Mouse (Mus musculus) kidney, embryonic 15.5 days (tissue): Measurements from ENCODE around the gene Dtx4. TPM values are rescaled to one million over a fixed set of nuclear protein-coding genes. Genes with fewer than 3 reads are reported as not detected.
A peak's percentile ranks its signal among the peaks of the same experiment; 100 is the strongest.

Experiments used
- ATAC-seq: fragments of 200-750 bp; cut with Nextera tagmentation; replicated peaks from 2 replicates; pipeline ENCODE4 v1.8.0; 2017; ENCODE audit warnings: moderate TSS enrichment; ENCODE audit not compliant: low FRiP score
- H3K27ac ChIP-seq: fragments of 300-500 bp; sonication (generic); 2 replicates; pipeline ENCODE4 v1.5.1; 2015; ENCODE audit warnings: mild to moderate bottlenecking, inconsistent platforms
- H3K27me3 ChIP-seq: fragments of 300-500 bp; sonication (generic); 2 replicates; pipeline ENCODE4 v1.6.1; 2015; ENCODE audit warnings: inconsistent platforms
- H3K36me3 ChIP-seq: fragments of 300-500 bp; sonication (generic); 2 replicates; pipeline ENCODE4 v1.6.1; 2015; ENCODE audit warnings: inconsistent platforms
- H3K4me1 ChIP-seq: fragments of 300-500 bp; sonication (generic); 2 replicates; pipeline ENCODE4 v1.6.1; 2015; ENCODE audit warnings: inconsistent platforms
- H3K4me2 ChIP-seq: fragments of 300-500 bp; sonication (generic); 2 replicates; pipeline ENCODE4 v1.6.1; 2015; ENCODE audit warnings: moderate library complexity, mild to moderate bottlenecking, inconsistent platforms
- H3K4me3 ChIP-seq: fragments of 300-500 bp; sonication (generic); replicated peaks from 2 replicates; pipeline ENCODE4 v1.5.1; 2015; ENCODE audit warnings: mild to moderate bottlenecking, inconsistent platforms
- H3K9ac ChIP-seq: fragments of 300-500 bp; sonication (generic); 2 replicates; pipeline ENCODE4 v1.6.1; 2015; ENCODE audit warnings: mild to moderate bottlenecking, inconsistent platforms
- H3K9me3 ChIP-seq: fragments of 300-500 bp; sonication (generic); replicated peaks from 2 replicates; pipeline ENCODE4 v1.6.1; 2016; ENCODE audit warnings: inconsistent platforms
- whole genome bisulfite sequencing: fragments of 180-500 bp; shearing (Covaris S2); methylation state at CpG from one replicate; pipeline ENCODE4 v1.1.7; 2015; ENCODE audit warnings: mixed read lengths; 5-methylcytosine and 5-hydroxymethylcytosine counted together
- polyA plus RNA-seq: library from polyadenylated mRNA; unstranded; fragments of >200 nt; fragmentation: Nextera tagmentation; extraction: Ambion mirVana; gene quantifications from 2 replicates; pipeline ENCODE4 v1.2.1, GENCODE M21; 2015

The Dtx4 gene
- polyA plus RNA-seq, 1 experiment from 2014 or later: 6.7 TPM

DNA sequence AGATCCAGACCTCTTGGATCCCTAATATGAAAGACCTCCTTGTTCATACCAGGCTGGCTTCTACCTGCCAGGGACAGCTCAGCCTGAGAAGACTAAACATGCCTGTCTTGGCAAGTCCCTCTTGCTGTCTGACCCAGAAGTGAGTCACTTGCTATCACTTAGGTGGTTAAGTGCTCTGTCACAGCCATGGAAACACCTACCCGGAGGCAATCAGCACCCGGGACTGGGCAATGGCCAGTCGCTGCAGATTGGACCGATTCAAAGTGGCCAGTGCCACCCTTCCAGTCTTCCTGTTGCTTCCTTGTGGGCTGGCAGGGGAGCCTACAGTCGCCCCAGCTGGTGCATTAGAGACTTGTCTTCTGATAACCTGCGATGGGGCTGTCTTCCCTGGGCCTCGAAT is 9.6 kb downstream of the Dtx4 start:
- no peak for ATAC-seq
- Histone ChIP-seq H3K9me3 (no peaks in the 10 kb centered on the region), H3K4me2 (no peak overlapping the region), H3K4me3 (no peak overlapping the region), H3K4me1 (peaks cover 36% of the 10 kb centered on the region), H3K36me3 (peaks cover 18% of the 10 kb centered on the region), H3K27ac (no peak overlapping the region), H3K27me3 (no peaks in the 10 kb centered on the region), H3K9ac (no peak overlapping the region)
- WGBS: 96% methylated on average over 7 of the region's 7 CpGs

- whole genome bisulfite sequencing: 79% methylated on average over 11 of the region's 11 CpGs
- H3K4me3 ChIP-seq: no peak overlapping the region
- H3K36me3 ChIP-seq: peaks cover 18% of the 10 kb centered on the region
- H3K9ac ChIP-seq: no peak overlapping the region
- H3K4me1 ChIP-seq: peaks cover 40% of the 10 kb centered on the region
- no peaks in the 10 kb centered on the region for H3K9me3 ChIP-seq
- peak overlapping the region; percentile 90 for H3K27ac ChIP-seq
- 0 out of 2 replicates have a peak overlapping the region, but pooled peaks have one; percentile 25 for H3K4me2 ChIP-seq
- no peak for ATAC-seq
- H3K27me3 ChIP-seq: no peaks in the 10 kb centered on the region
These were observed 11.3 kb downstream of the Dtx4 start for GRCm38 (mm10) chr19:12489675-12490570.

DNA sequence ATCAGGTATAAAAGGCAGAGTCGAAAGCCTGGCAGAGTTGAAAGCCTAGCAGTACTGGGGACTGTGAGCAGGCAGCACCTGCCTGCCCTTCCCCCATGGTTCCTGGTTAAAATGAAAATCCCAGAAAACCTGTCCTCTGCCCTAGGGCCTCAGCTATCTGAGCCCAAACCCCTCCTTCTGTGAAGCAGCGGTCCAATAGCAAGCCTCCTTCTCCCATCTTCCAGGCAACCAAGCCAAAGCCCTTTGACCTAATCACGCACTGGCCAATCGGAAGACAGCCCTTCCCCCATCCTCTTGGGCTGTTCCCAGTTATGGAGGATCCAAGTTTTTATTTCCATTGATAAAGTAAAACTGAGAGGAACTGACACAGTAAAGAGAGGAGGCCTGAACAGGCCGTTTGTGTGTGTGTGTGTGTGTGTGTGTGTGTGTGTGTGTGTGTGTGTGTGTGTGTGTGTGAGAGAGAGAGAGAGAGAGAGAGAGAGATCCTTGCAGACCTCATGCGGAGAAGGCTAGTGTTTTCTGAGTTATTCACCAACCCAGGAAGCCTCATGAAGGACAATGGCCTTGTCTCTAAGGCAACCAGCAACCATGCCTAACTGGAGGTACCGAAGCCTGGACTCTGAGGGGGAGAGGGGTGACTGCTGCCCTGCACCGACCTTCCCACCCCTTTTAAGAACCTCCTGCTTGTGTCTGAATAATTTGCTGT is 12.1 kb downstream of the Dtx4 start:
- 27% methylated on average over 8 of the region's 8 CpGs for WGBS
- Histone ChIP-seq H3K36me3 (peaks cover 23% of the 10 kb centered on the region), H3K9me3 (no peaks in the 10 kb centered on the region), H3K4me1 (peaks cover 47% of the 10 kb centered on the region), H3K9ac (no peak overlapping the region), H3K27ac (peak overlapping the region; percentile 90), H3K4me3 (no peak overlapping the region), H3K27me3 (no peaks in the 10 kb centered on the region), H3K4me2 (peak overlapping the region; percentile 25)
- peak; percentile 77 for ATAC-seq

GRCm38 (mm10) chr19:12488205-12488966 is 12.9 kb downstream of the Dtx4 start:
- H3K36me3 ChIP-seq: peaks cover 24% of the 10 kb centered on the region
- H3K4me3 ChIP-seq: no peak overlapping the region
- peak overlapping the region; percentile 90 for H3K27ac ChIP-seq
- no peak overlapping the region for H3K9ac ChIP-seq
- H3K4me1 ChIP-seq: peaks cover 45% of the 10 kb centered on the region
- 22% methylated on average over 9 of the region's 9 CpGs for WGBS
- peak overlapping the region; percentile 25 for H3K4me2 ChIP-seq
- ATAC-seq: peak; percentile 46
- H3K9me3 ChIP-seq: no peaks in the 10 kb centered on the region
- H3K27me3 ChIP-seq: no peaks in the 10 kb centered on the region

- H3K27ac ChIP-seq: peak overlapping the region; percentile 90
- 77% methylated on average over 12 of the region's 12 CpGs for WGBS
- H3K4me2 ChIP-seq: peak overlapping the region; percentile 25; the same call in 1 of the 2 replicates
- peak; percentile 30; the same call in 1 of the 2 replicates for ATAC-seq
- no peaks in the 10 kb centered on the region for H3K9me3 ChIP-seq
- peaks cover 47% of the 10 kb centered on the region for H3K4me1 ChIP-seq
- H3K36me3 ChIP-seq: peaks cover 28% of the 10 kb centered on the region
- no peak overlapping the region for H3K4me3 ChIP-seq
- H3K27me3 ChIP-seq: no peaks in the 10 kb centered on the region
- H3K9ac ChIP-seq: no peak overlapping the region
These were observed 13.6 kb downstream of the Dtx4 start for GRCm38 (mm10) chr19:12487511-12488204.

DNA sequence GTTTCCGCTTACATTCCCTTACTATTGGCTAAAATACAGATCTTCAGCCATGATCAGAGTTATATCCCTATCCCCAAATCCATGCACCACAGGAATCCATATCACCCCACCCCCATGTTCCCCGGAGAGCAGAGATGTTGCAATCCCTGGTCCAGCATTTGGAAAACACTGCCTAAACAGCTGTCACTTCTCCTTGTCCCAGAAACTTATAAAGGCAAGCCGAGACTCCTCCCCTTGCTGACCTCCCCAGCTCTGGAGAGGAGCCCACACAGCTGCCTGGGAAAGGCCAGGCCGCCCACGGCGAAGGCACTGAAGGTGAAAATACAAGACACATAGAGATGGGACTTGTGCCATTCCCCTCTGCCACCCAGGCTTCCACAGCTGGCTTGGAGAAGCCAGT is 14.4 kb downstream of the Dtx4 start:
- H3K4me3 ChIP-seq: no peak overlapping the region
- H3K4me2 ChIP-seq: no peak overlapping the region
- 67% methylated on average over 6 of the region's 6 CpGs for WGBS
- H3K9me3 ChIP-seq: no peaks in the 10 kb centered on the region
- peak overlapping the region; percentile 90 for H3K27ac ChIP-seq
- H3K9ac ChIP-seq: no peak overlapping the region
- H3K27me3 ChIP-seq: no peaks in the 10 kb centered on the region
- H3K36me3 ChIP-seq: peaks cover 30% of the 10 kb centered on the region
- peaks cover 47% of the 10 kb centered on the region for H3K4me1 ChIP-seq
- peak; percentile 34; the same call in 1 of the 2 replicates for ATAC-seq

- WGBS: 71% methylated on average over 3 of the region's 3 CpGs
- Histone ChIP-seq H3K27me3 (no peaks in the 10 kb centered on the region), H3K36me3 (peaks cover 32% of the 10 kb centered on the region), H3K4me2 (no peak overlapping the region), H3K4me3 (no peak overlapping the region), H3K9ac (no peak overlapping the region), H3K9me3 (no peaks in the 10 kb centered on the region), H3K4me1 (peaks cover 47% of the 10 kb centered on the region), H3K27ac (no peak overlapping the region)
- ATAC-seq: no peak
These were observed 15.6 kb downstream of the Dtx4 start for GRCm38 (mm10) chr19:12485631-12486030.

GRCm38 (mm10) chr19:12485223-12485622 is 16.0 kb downstream of the Dtx4 start:
- H3K27me3 ChIP-seq: no peaks in the 10 kb centered on the region
- peaks cover 47% of the 10 kb centered on the region for H3K4me1 ChIP-seq
- no peak overlapping the region for H3K9ac ChIP-seq
- H3K4me2 ChIP-seq: no peak overlapping the region
- H3K27ac ChIP-seq: no peak overlapping the region
- peaks cover 33% of the 10 kb centered on the region for H3K36me3 ChIP-seq
- H3K9me3 ChIP-seq: no peaks in the 10 kb centered on the region
- 81% methylated on average over 13 of the region's 13 CpGs for WGBS
- H3K4me3 ChIP-seq: no peak overlapping the region
- ATAC-seq: no peak

DNA sequence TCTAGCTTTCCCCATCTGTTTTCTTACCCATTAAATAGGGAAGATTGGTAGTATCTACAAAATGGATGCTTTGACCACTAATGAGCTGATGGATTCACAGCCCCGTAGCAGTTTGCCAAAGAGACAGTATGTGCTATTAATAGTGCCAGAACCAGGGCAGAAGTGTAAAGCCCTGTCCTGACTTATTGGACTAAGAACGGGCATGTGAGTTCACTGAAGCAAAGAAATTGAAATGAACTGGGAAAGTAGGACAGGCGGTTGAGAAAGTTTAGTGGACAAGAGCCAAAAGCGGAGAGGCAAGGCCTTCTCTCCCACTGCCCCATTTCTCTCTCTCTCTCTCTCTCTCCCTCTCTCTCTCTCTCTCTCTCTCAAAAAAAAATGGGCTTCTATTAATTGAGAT is 17.0 kb downstream of the Dtx4 start:
- Histone ChIP-seq H3K36me3 (peaks cover 32% of the 10 kb centered on the region), H3K4me2 (no peak overlapping the region), H3K9ac (no peak overlapping the region), H3K9me3 (no peaks in the 10 kb centered on the region), H3K4me1 (peaks cover 41% of the 10 kb centered on the region), H3K27me3 (no peaks in the 10 kb centered on the region), H3K27ac (peak overlapping the region; percentile 33), H3K4me3 (no peak overlapping the region)
- 66% methylated on average over 4 of the region's 4 CpGs for WGBS
- ATAC-seq: no peak

DNA sequence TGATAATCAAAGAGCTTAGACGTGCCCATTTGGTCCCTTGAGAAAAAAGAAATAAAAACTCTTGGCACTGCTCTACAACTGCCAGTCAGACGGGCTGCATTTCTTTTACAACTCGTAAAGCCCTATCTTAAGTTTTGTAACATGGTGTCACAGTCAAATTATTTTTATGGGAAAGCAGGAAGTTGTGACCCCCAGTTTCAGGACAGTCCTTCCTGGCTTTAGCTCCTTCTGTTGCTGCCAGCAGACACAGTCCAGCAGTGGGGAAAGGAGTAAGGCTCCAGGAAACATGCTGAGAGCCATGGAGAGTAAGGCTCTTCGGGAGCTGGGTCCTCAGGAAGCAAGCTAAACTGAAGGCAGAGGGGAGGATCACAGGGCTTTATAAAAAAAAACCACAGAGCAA is 17.5 kb downstream of the Dtx4 start:
- Histone ChIP-seq H3K4me1 (peaks cover 37% of the 10 kb centered on the region), H3K4me2 (no peak overlapping the region), H3K9ac (no peak overlapping the region), H3K4me3 (no peak overlapping the region), H3K9me3 (no peaks in the 10 kb centered on the region), H3K27me3 (no peaks in the 10 kb centered on the region), H3K36me3 (peaks cover 36% of the 10 kb centered on the region), H3K27ac (peak overlapping the region; percentile 33)
- no peak for ATAC-seq
- WGBS: 49% methylated on average over 4 of the region's 4 CpGs

DNA sequence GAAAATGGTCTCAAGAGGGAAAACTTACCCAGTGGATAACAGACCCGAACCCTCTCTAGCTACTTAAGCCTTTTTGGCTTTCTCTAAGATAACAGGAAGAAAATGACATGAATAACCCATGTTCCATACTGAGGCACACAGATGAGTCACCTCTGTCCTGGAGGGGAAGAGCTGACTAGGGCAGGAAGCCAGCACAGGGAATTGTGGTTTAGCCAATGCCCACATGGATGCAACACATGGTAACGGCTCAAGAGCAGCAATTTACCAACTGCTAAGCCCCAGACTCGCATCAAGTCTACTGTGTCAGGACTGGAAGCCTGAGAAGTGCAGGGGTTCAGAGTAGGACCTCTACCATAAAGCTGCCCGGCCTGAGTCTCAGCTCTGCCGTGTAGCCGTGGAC is 22.9 kb downstream of the Dtx4 start:
- H3K4me1 ChIP-seq: peaks cover 21% of the 10 kb centered on the region
- H3K4me3 ChIP-seq: no peak overlapping the region
- no peak overlapping the region for H3K9ac ChIP-seq
- WGBS: 74% methylated on average over 6 of the region's 6 CpGs
- H3K36me3 ChIP-seq: peaks cover 41% of the 10 kb centered on the region
- no peaks in the 10 kb centered on the region for H3K27me3 ChIP-seq
- no peak overlapping the region for H3K4me2 ChIP-seq
- no peak overlapping the region for H3K27ac ChIP-seq
- no peaks in the 10 kb centered on the region for H3K9me3 ChIP-seq
- ATAC-seq: no peak
